Mouse (Mus musculus) megakaryocyte, embryonic 14.5 days (primary cell): ENCODE results near the gene Rere. TPM values are rescaled to one million over a fixed set of nuclear protein-coding genes. Genes with fewer than 3 reads are reported as not detected.
A peak's percentile ranks its signal among the peaks of the same experiment; 100 is the strongest.

ENCODE experiments used
- H3K27me3 ChIP-seq: replicated peaks from 2 replicates; pipeline ENCODE3; 2012; ENCODE audit warnings: inconsistent platforms
- H3K36me3 ChIP-seq: replicated peaks from 2 replicates; pipeline ENCODE3; 2012; ENCODE audit warnings: low read length, inconsistent platforms, mixed read lengths
- H3K4me1 ChIP-seq: 2 replicates; pipeline ENCODE4 v1.6.1; 2012; ENCODE audit warnings: inconsistent platforms
- H3K4me3 ChIP-seq: replicated peaks from 2 replicates; pipeline ENCODE3; 2012; ENCODE audit warnings: moderate library complexity, mild to moderate bottlenecking, inconsistent platforms
- H3K9me3 ChIP-seq: 2 replicates; pipeline ENCODE4 v1.6.1; 2012; ENCODE audit warnings: inconsistent platforms
- FLI1 ChIP-seq: IDR thresholded peaks from 2 replicates; pipeline ENCODE4 v1.6.1; 2012; ENCODE audit warnings: low read length, inconsistent platforms, mixed read lengths
- GATA1 ChIP-seq: IDR thresholded peaks from 3 replicates; pipeline ENCODE4 v1.6.1; 2012; ENCODE audit warnings: mixed read lengths, low read length, inconsistent platforms, borderline replicate concordance
- polyA plus RNA-seq: library from polyadenylated mRNA; stranded (reverse); fragments of >175 nt; gene quantifications from 2 replicates; pipeline ENCODE4 v1.2.3, GENCODE M21; 2012; ENCODE audit warnings: low replicate concordance; ENCODE audit not compliant: insufficient read depth

Gene Rere
- polyA plus RNA-seq, 1 experiment, result 39.0 TPM

- no peaks in the 10 kb centered on the region for H3K27me3 ChIP-seq
- peaks cover 88% of the 10 kb centered on the region for H3K4me1 ChIP-seq
- no peak overlapping the region for H3K4me3 ChIP-seq
- H3K9me3 ChIP-seq, result no peaks in the 10 kb centered on the region
- H3K36me3 ChIP-seq, result peaks cover 27% of the 10 kb centered on the region
- TF ChIP-seq GATA1, result no peak
- TF ChIP-seq FLI1, result no peak
These were observed 112.6 kb downstream of the Rere start for GRCm38 (mm10) chr4:150394091-150394490.

- Histone ChIP-seq H3K27me3 (no peaks in the 10 kb centered on the region), H3K4me3 (no peak overlapping the region), H3K36me3 (peaks cover 10% of the 10 kb centered on the region), H3K4me1 (peaks cover 92% of the 10 kb centered on the region), H3K9me3 (no peaks in the 10 kb centered on the region)
- TF ChIP-seq GATA1, result no peak
- TF ChIP-seq FLI1, result no peak
These were observed 114.9 kb downstream of the Rere start for GRCm38 (mm10) chr4:150396339-150396738.

GRCm38 (mm10) chr4:150396826-150397620, 115.6 kb downstream of the Rere start:
- Histone ChIP-seq H3K4me3 (peak overlapping the region; percentile 29), H3K4me1 (peaks cover 92% of the 10 kb centered on the region), H3K27me3 (no peaks in the 10 kb centered on the region), H3K36me3 (peaks cover 10% of the 10 kb centered on the region), H3K9me3 (no peaks in the 10 kb centered on the region)
- TF ChIP-seq GATA1, result no peak
- TF ChIP-seq FLI1, result no peak

- H3K9me3 ChIP-seq, result no peaks in the 10 kb centered on the region
- no peak for TF ChIP-seq GATA1
- TF ChIP-seq FLI1, result no peak
- no peak overlapping the region for H3K4me3 ChIP-seq
- H3K27me3 ChIP-seq, result no peaks in the 10 kb centered on the region
- peaks cover 10% of the 10 kb centered on the region for H3K36me3 ChIP-seq
- H3K4me1 ChIP-seq, result peaks cover 94% of the 10 kb centered on the region
These were observed 117.6 kb downstream of the Rere start for GRCm38 (mm10) chr4:150399032-150399431.

GRCm38 (mm10) chr4:150401830-150402607, 120.6 kb downstream of the Rere start:
- no peaks in the 10 kb centered on the region for H3K9me3 ChIP-seq
- peaks cover 98% of the 10 kb centered on the region for H3K4me1 ChIP-seq
- H3K27me3 ChIP-seq, result no peaks in the 10 kb centered on the region
- H3K36me3 ChIP-seq, result peaks cover 13% of the 10 kb centered on the region
- no peak for TF ChIP-seq FLI1
- peak overlapping the region; percentile 78 for H3K4me3 ChIP-seq

GRCm38 (mm10) chr4:150402608-150402985, 121.2 kb downstream of the Rere start:
- Histone ChIP-seq H3K9me3 (no peaks in the 10 kb centered on the region), H3K36me3 (peaks cover 18% of the 10 kb centered on the region), H3K4me1 (peaks cover 98% of the 10 kb centered on the region), H3K27me3 (no peaks in the 10 kb centered on the region), H3K4me3 (no peak overlapping the region)
- no peak for TF ChIP-seq FLI1
- no peak for TF ChIP-seq GATA1

GRCm38 (mm10) chr4:150403941-150404340, 122.5 kb downstream of the Rere start:
- Histone ChIP-seq H3K4me3 (no peak overlapping the region), H3K4me1 (peaks cover 98% of the 10 kb centered on the region), H3K9me3 (no peaks in the 10 kb centered on the region), H3K27me3 (no peaks in the 10 kb centered on the region), H3K36me3 (peaks cover 30% of the 10 kb centered on the region)
- TF ChIP-seq GATA1 (no peak), FLI1 (no peak)

GRCm38 (mm10) chr4:150404583-150404982, 123.1 kb downstream of the Rere start:
- Histone ChIP-seq H3K36me3 (peaks cover 35% of the 10 kb centered on the region), H3K9me3 (no peaks in the 10 kb centered on the region), H3K4me3 (no peak overlapping the region), H3K27me3 (no peaks in the 10 kb centered on the region), H3K4me1 (peaks cover 99% of the 10 kb centered on the region)
- TF ChIP-seq GATA1 (no peak), FLI1 (no peak)

- Histone ChIP-seq H3K27me3 (no peaks in the 10 kb centered on the region), H3K4me1 (peaks cover 97% of the 10 kb centered on the region), H3K4me3 (no peak overlapping the region), H3K9me3 (no peaks in the 10 kb centered on the region), H3K36me3 (peaks cover 46% of the 10 kb centered on the region)
- TF ChIP-seq FLI1, result no peak
- no peak for TF ChIP-seq GATA1
These were observed 124.3 kb downstream of the Rere start for GRCm38 (mm10) chr4:150405786-150406185.

GRCm38 (mm10) chr4:150406320-150406719, 124.9 kb downstream of the Rere start:
- Histone ChIP-seq H3K4me3 (peak overlapping the region; percentile 46), H3K36me3 (peaks cover 48% of the 10 kb centered on the region), H3K27me3 (no peaks in the 10 kb centered on the region), H3K9me3 (no peaks in the 10 kb centered on the region), H3K4me1 (peaks cover 93% of the 10 kb centered on the region)
- TF ChIP-seq FLI1 (no peak), GATA1 (no peak)
